Mouse (Mus musculus) midbrain, postnatal 0 days (tissue): ENCODE measurements around the gene Kmo. TPM values are rescaled to one million over a fixed set of nuclear protein-coding genes. Genes with fewer than 3 reads are reported as not detected.

ENCODE experiments used
- ATAC-seq: fragments of 200-750 bp; cut with Nextera tagmentation; 2 replicates; pipeline ENCODE4 v1.8.0; 2017; ENCODE audit warnings: moderate number of reproducible peaks, mild to moderate bottlenecking, moderate TSS enrichment, moderate library complexity; ENCODE audit not compliant: low FRiP score
- DNase-seq: peaks from one replicate; pipeline ENCODE4 v3.0.0-alpha.2; 2015; ENCODE audit warnings: low spot score
- H3K27ac ChIP-seq: fragments of 300-500 bp; sonication (generic); 2 replicates; pipeline ENCODE4 v1.5.1; 2014; ENCODE audit warnings: low read depth, mild to moderate bottlenecking, low read length, mixed read lengths
- H3K27me3 ChIP-seq: fragments of 300-500 bp; sonication (generic); 2 replicates; pipeline ENCODE4 v1.6.1; 2014; ENCODE audit warnings: low read length, control low read depth, mixed read lengths; ENCODE audit not compliant: insufficient read depth
- H3K36me3 ChIP-seq: fragments of 300-500 bp; sonication (generic); 2 replicates; pipeline ENCODE4 v1.6.1; 2014; ENCODE audit warnings: low read length, control low read depth, mixed read lengths; ENCODE audit not compliant: insufficient read depth
- H3K4me1 ChIP-seq: fragments of 300-500 bp; sonication (generic); 2 replicates; pipeline ENCODE4 v1.6.1; 2014; ENCODE audit warnings: mild to moderate bottlenecking, control low read depth, antibody characterized with exemption, low read length, mixed read lengths; ENCODE audit not compliant: insufficient read depth
- H3K4me2 ChIP-seq: fragments of 300-500 bp; sonication (generic); 2 replicates; pipeline ENCODE4 v1.6.1; 2014; ENCODE audit warnings: low read depth, mild to moderate bottlenecking, low read length, mixed read lengths; ENCODE audit not compliant: poor library complexity, severe bottlenecking
- H3K4me3 ChIP-seq: fragments of 300-500 bp; sonication (generic); 2 replicates; pipeline ENCODE4 v1.5.1; 2014; ENCODE audit warnings: low read depth, mild to moderate bottlenecking, low read length, moderate library complexity
- H3K9ac ChIP-seq: fragments of 300-500 bp; sonication (generic); replicated peaks from 2 replicates; pipeline ENCODE4 v1.6.1; 2014; ENCODE audit warnings: mild to moderate bottlenecking, low read length, moderate library complexity, mixed read lengths; ENCODE audit not compliant: poor library complexity, severe bottlenecking
- H3K9me3 ChIP-seq: fragments of 300-500 bp; sonication (generic); 2 replicates; pipeline ENCODE4 v1.6.1; 2016; ENCODE audit warnings: low read length, control low read depth
- CTCF ChIP-seq: IDR thresholded peaks from 2 replicates; pipeline ENCODE4 v1.5.1; 2016; ENCODE audit warnings: antibody characterized with exemption, mild to moderate bottlenecking
- WGBS: fragments of 180-500 bp; shearing (Covaris S2); extraction: QIAGEN DNeasy Blood & Tissue Kit; methylation state at CpG from one replicate; pipeline ENCODE4 v1.1.7; 2014; 5-methylcytosine and 5-hydroxymethylcytosine counted together
- polyA plus RNA-seq: library from polyadenylated mRNA; unstranded; fragments of >200 nt; fragmentation: Nextera tagmentation; extraction: Ambion mirVana; gene quantifications from 2 replicates; pipeline ENCODE4 v1.2.1, GENCODE M21; 2015
- total RNA-seq: library from RNA; depleted of rRNA; stranded (reverse); fragments of >200 nt; gene quantifications from 2 replicates; pipeline ENCODE4 v1.2.3, GENCODE M21; 2014

The Kmo gene
- total and polyA plus RNA-seq, 2 experiments from 2014 or later = not detected

- Histone ChIP-seq H3K27me3 (no peaks in the 10 kb centered on the region), H3K4me2 (no peak overlapping the region), H3K9ac (no peak overlapping the region), H3K36me3 (no peaks in the 10 kb centered on the region), H3K9me3 (no peaks in the 10 kb centered on the region), H3K4me1 (no peaks in the 10 kb centered on the region), H3K4me3 (no peak overlapping the region), H3K27ac (no peak overlapping the region)
- no peak for ATAC-seq
- no peak for TF ChIP-seq CTCF
- no peak for DNase-seq
- WGBS = 78% methylated on average over 7 of the region's 7 CpGs
These were observed 17.5 kb downstream of the Kmo start for GRCm38 (mm10) chr1:175637677-175638076.

- H3K9me3 ChIP-seq = no peaks in the 10 kb centered on the region
- TF ChIP-seq CTCF = no peak
- H3K36me3 ChIP-seq = no peaks in the 10 kb centered on the region
- H3K4me1 ChIP-seq = no peaks in the 10 kb centered on the region
- no peak overlapping the region for H3K27ac ChIP-seq
- 83% methylated on average over 7 of the region's 7 CpGs for WGBS
- ATAC-seq (no peak), DNase-seq (no peak)
- no peak overlapping the region for H3K4me3 ChIP-seq
- no peak overlapping the region for H3K4me2 ChIP-seq
- H3K9ac ChIP-seq = no peak overlapping the region
- H3K27me3 ChIP-seq = no peaks in the 10 kb centered on the region
These were observed 18.9 kb downstream of the Kmo start for GRCm38 (mm10) chr1:175639072-175639471.

- Histone ChIP-seq H3K9me3 (no peaks in the 10 kb centered on the region), H3K4me3 (no peak overlapping the region), H3K4me1 (no peaks in the 10 kb centered on the region), H3K9ac (no peak overlapping the region), H3K27me3 (no peaks in the 10 kb centered on the region), H3K36me3 (no peaks in the 10 kb centered on the region), H3K4me2 (no peak overlapping the region), H3K27ac (no peak overlapping the region)
- TF ChIP-seq CTCF = no peak
- ATAC-seq (no peak), DNase-seq (no peak)
- 85% methylated on average over 6 of the region's 6 CpGs for WGBS
These were observed 20.4 kb downstream of the Kmo start for GRCm38 (mm10) chr1:175640435-175641150.

- Histone ChIP-seq H3K9me3 (no peaks in the 10 kb centered on the region), H3K4me2 (no peak overlapping the region), H3K4me3 (no peak overlapping the region), H3K9ac (no peak overlapping the region), H3K27me3 (no peaks in the 10 kb centered on the region), H3K4me1 (no peaks in the 10 kb centered on the region), H3K27ac (no peak overlapping the region), H3K36me3 (no peaks in the 10 kb centered on the region)
- ATAC-seq = no peak
- 76% methylated on average over 5 of the region's 5 CpGs for whole genome bisulfite sequencing
- DNase-seq = no peak
- no peak for TF ChIP-seq CTCF
These were observed 23.5 kb downstream of the Kmo start for GRCm38 (mm10) chr1:175643496-175644265.

DNA sequence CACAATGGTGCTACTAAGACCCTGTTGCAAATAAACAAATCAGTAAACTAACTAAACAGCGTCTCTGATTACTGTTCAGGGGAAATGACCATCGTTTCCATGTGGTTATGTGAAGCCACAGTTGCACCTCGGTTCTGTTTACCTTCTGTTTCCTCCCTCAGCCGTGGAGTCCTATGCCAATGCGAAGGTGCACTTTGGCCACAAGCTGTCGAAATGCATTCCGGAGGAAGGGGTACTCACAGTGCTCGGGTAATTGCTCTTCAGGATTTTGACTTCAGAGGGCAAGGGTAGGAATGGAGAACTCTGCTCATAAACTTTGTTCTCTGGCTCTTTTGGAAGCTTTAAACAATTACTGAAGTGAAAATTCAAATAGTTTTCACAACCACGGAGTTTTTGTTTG, 26.8 kb downstream of the Kmo start:
- ATAC-seq (no peak), DNase-seq (no peak)
- Histone ChIP-seq H3K4me3 (no peak overlapping the region), H3K27ac (no peak overlapping the region), H3K9me3 (no peaks in the 10 kb centered on the region), H3K27me3 (no peaks in the 10 kb centered on the region), H3K9ac (no peak overlapping the region), H3K36me3 (no peaks in the 10 kb centered on the region), H3K4me1 (no peaks in the 10 kb centered on the region), H3K4me2 (no peak overlapping the region)
- TF ChIP-seq CTCF = no peak
- 85% methylated on average over 9 of the region's 9 CpGs for WGBS

GRCm38 (mm10) chr1:175648615-175649014, 28.4 kb downstream of the Kmo start:
- no peak overlapping the region for H3K4me2 ChIP-seq
- no peak for TF ChIP-seq CTCF
- H3K36me3 ChIP-seq = no peaks in the 10 kb centered on the region
- no peak for DNase-seq
- no peaks in the 10 kb centered on the region for H3K4me1 ChIP-seq
- no peak overlapping the region for H3K4me3 ChIP-seq
- no peaks in the 10 kb centered on the region for H3K27me3 ChIP-seq
- ATAC-seq = no peak
- H3K27ac ChIP-seq = no peak overlapping the region
- no peak overlapping the region for H3K9ac ChIP-seq
- no peaks in the 10 kb centered on the region for H3K9me3 ChIP-seq
- WGBS = 90% methylated on average over 4 of the region's 4 CpGs
